Mouse (Mus musculus) neural tube, embryonic 11.5 days (tissue): ENCODE measurements around the gene Tradd. TPM values are rescaled to one million over a fixed set of nuclear protein-coding genes. Genes with fewer than 3 reads are reported as not detected.
"Not testable (repeated sequence)": the region's sequence is repeated elsewhere in the genome, so short reads cannot be mapped to it uniquely, and the experiment has no call there.

ENCODE experiments used
- ATAC-seq: fragments of 200-750 bp; cut with Nextera tagmentation; 2 replicates; pipeline ENCODE4 v1.8.0; 2017; ENCODE audit warnings: moderate number of reproducible peaks, mild to moderate bottlenecking, moderate TSS enrichment, moderate library complexity; ENCODE audit not compliant: insufficient read depth, low FRiP score, low TSS enrichment
- DNase-seq: peaks from one replicate; pipeline ENCODE4 v3.0.0-alpha.2; 2015; ENCODE audit warnings: low spot score
- H3K27ac ChIP-seq: fragments of 300-500 bp; sonication (generic); 2 replicates; pipeline ENCODE4 v1.5.1; 2014; ENCODE audit warnings: low read depth, mild to moderate bottlenecking, low read length
- H3K27me3 ChIP-seq: fragments of 300-500 bp; sonication (generic); 2 replicates; pipeline ENCODE4 v1.6.1; 2014; ENCODE audit warnings: mild to moderate bottlenecking, low read length, mixed read lengths; ENCODE audit not compliant: control insufficient read depth, insufficient read depth
- H3K36me3 ChIP-seq: fragments of 300-500 bp; sonication (generic); 2 replicates; pipeline ENCODE4 v1.6.1; 2014; ENCODE audit warnings: mild to moderate bottlenecking, low read length, moderate library complexity, mixed read lengths; ENCODE audit not compliant: control insufficient read depth, insufficient read depth
- H3K4me1 ChIP-seq: fragments of 300-500 bp; sonication (generic); 2 replicates; pipeline ENCODE4 v1.6.1; 2014; ENCODE audit warnings: low read length, mixed read lengths; ENCODE audit not compliant: control insufficient read depth, insufficient read depth
- H3K4me2 ChIP-seq: fragments of 300-500 bp; sonication (generic); 2 replicates; pipeline ENCODE4 v1.6.1; 2014; ENCODE audit warnings: low read depth, mild to moderate bottlenecking, moderate library complexity
- H3K4me3 ChIP-seq: fragments of 300-500 bp; sonication (generic); 2 replicates; pipeline ENCODE4 v1.5.1; 2014; ENCODE audit warnings: low read depth, low read length
- H3K9ac ChIP-seq: fragments of 300-500 bp; sonication (generic); 2 replicates; pipeline ENCODE4 v1.6.1; 2014; ENCODE audit warnings: mild to moderate bottlenecking, low read length
- H3K9me3 ChIP-seq: fragments of 300-500 bp; sonication (generic); 2 replicates; pipeline ENCODE4 v1.6.1; 2016; ENCODE audit warnings: low read length; ENCODE audit not compliant: control insufficient read depth
- WGBS: fragments of 180-500 bp; shearing (Covaris S2); extraction: QIAGEN DNeasy Blood & Tissue Kit; methylation state at CpG from one replicate; pipeline ENCODE4 v1.1.7; 2014; 5-methylcytosine and 5-hydroxymethylcytosine counted together
- polyA plus RNA-seq: library from polyadenylated mRNA; unstranded; fragments of >200 nt; fragmentation: Nextera tagmentation; extraction: Ambion mirVana; gene quantifications from 2 replicates; pipeline ENCODE4 v1.2.1, GENCODE M21; 2014

The Tradd gene
- polyA plus RNA-seq, 1 experiment from 2014 or later = 14.9 TPM

DNA sequence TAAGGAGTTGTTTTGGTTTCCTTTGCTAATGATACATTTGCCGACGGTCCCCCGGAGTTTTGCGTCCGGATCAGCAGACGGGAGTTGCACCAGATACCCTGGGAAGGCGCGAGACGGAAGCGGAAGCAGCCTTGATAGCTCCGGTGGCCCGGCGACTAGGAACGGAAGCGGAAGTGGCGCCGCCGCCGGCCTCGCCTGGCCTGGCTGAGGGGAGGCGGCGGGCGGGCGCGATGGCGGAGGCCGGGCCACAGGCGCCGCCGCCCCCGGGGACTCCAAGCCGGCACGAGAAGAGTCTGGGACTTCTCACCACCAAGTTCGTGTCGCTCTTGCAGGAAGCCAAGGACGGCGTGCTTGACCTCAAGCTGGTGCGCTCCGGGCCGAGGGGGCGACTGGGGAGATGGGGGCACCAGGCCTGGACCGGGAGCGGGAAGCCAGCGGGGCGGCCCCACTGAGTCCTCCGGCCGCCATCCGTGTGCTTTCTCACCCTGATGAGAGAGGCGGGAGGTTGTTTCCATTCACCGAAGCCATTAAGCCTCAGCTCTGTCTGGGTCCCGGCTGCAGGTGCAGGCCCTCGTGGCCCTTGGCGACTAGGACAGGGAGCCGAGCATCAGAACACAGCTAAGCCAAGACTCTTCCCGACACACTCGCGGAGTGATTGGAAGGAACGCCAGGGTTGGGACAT lies 33.2 kb upstream of the Tradd start, which contains the start of gene E2f4:
TSS of gene E2f4 (plus strand) at position 153 of the 682 bp plus-strand sequence.
- 0 out of 2 replicates have a peak within 1 kb of the TSS, but pooled peaks have one; percentile 21 for H3K27ac ChIP-seq
- under 1% methylated on average over 58 of the region's 58 CpGs for WGBS
- H3K36me3 ChIP-seq = peaks cover 9% of the 10 kb centered on the region

DNA sequence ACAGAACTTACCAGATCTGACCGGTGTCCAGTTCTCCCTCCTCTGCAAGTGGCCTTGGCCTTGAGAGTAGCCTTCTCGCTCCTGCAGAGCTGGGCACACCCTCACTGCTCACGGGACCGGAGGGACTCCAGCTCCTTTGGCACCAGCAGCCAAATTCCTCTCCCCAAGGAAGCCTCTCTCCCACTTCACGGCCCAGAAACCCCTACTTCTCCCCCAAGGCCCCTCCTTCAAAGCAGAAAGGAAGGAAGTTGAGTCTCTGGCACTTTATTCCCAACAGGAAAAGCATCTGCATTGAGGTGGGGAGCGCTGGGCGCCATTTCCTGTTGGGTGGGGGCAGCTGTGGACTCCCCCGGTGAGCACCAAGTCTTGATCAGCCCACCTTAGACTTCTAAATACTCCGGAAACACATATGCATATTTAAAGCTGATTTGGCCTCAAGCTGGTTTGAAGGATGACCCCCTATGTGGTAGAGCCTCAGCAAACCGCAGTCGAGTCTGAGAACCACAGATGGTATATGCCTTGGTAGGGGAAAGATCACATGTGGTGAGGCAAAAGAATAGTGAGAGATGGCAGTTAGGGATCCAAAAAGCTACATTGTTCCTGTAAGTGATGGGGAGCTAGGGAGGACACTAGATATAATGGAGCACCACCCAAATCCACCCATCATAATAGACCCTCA lies 31.6 kb upstream of the Tradd start, which contains the start of gene Exoc3l:
TSS of gene Exoc3l (minus strand) at position 207 of the 679 bp plus-strand sequence.
- Histone ChIP-seq H3K4me3 (peak within 1 kb of the TSS; percentile 97; the same call in 1 of the 2 replicates), H3K27ac (no peak within 1 kb of the TSS), H3K36me3 (peaks cover 6% of the 10 kb centered on the region), H3K27me3 (no peaks in the 10 kb centered on the region), H3K9me3 (no peaks in the 10 kb centered on the region), H3K9ac (no peak within 1 kb of the TSS), H3K4me2 (peak within 1 kb of the TSS; percentile 97; the same call in 1 of the 2 replicates), H3K4me1 (peaks cover 9% of the 10 kb centered on the region)
- WGBS = 60% methylated on average over 11 of the region's 11 CpGs
- ATAC-seq = no peak
- DNase-seq = no peak

More for the DNA sequence above, 33.2 kb upstream of the Tradd start, which contains the start of gene E2f4:
- Histone ChIP-seq H3K4me3 (peak within 1 kb of the TSS; percentile 97), H3K9me3 (no peaks in the 10 kb centered on the region), H3K4me2 (peak within 1 kb of the TSS; percentile 97), H3K9ac (peak within 1 kb of the TSS; percentile 88), H3K4me1 (peaks cover 9% of the 10 kb centered on the region), H3K27me3 (no peaks in the 10 kb centered on the region)
- DNase-seq (peak; percentile 92), ATAC-seq (peak; percentile 86)

DNA sequence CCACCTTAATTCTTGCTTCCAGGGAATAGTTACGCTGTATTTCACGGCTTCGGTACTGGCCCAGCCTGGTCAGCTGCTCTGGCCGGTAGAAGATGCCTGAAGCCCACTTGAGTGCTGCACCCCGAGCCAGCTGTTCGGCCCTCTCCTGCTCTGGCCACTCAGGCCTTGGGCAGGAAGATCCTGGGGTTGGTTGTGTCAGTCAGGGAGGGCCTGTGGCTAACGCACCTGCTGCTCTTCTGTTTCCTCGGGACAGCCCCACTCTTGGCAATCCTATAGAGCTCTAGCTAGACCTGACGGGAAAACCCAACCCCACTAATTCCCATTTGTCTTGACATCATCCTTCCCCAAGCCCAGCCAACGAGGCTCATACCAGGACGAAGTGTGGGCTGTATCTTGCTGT lies 30.8 kb upstream of the Tradd start:
- Histone ChIP-seq H3K4me1 (peaks cover 12% of the 10 kb centered on the region), H3K36me3 (peaks cover 2% of the 10 kb centered on the region; the same call in 1 of the 2 replicates), H3K27ac (no peak overlapping the region), H3K9ac (no peak overlapping the region), H3K4me3 (no peak overlapping the region), H3K9me3 (no peaks in the 10 kb centered on the region), H3K4me2 (no peak overlapping the region), H3K27me3 (peaks cover 7% of the 10 kb centered on the region)
- DNase-seq = no peak
- WGBS = 75% methylated on average over 11 of the region's 11 CpGs
- no peak for ATAC-seq

DNA sequence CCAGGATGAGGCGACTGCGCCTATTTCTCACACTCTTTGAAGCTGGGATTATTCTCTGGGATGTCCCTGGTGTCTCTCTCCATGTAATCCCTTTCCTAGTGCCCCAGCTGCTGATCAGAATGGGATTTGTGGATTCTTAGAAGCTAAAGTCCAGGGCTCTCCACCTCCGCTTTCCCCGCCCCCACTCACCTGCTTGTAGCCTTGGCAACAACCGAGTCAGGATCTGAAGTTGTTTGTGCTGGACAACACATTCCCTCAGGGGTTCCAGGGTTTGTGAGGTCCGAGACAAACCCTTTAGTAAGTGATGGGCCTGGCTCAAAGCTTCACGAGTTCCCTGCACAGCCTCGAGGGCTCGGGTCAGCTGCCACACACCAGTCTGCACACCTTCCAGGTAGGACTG lies 30.4 kb upstream of the Tradd start:
- Histone ChIP-seq H3K27me3 (peaks cover 11% of the 10 kb centered on the region), H3K4me2 (no peak overlapping the region), H3K27ac (no peak overlapping the region), H3K4me1 (peaks cover 15% of the 10 kb centered on the region), H3K9ac (no peak overlapping the region), H3K36me3 (no peaks in the 10 kb centered on the region), H3K9me3 (no peaks in the 10 kb centered on the region), H3K4me3 (no peak overlapping the region)
- 70% methylated on average over 9 of the region's 9 CpGs for WGBS
- no peak for ATAC-seq
- no peak for DNase-seq

DNA sequence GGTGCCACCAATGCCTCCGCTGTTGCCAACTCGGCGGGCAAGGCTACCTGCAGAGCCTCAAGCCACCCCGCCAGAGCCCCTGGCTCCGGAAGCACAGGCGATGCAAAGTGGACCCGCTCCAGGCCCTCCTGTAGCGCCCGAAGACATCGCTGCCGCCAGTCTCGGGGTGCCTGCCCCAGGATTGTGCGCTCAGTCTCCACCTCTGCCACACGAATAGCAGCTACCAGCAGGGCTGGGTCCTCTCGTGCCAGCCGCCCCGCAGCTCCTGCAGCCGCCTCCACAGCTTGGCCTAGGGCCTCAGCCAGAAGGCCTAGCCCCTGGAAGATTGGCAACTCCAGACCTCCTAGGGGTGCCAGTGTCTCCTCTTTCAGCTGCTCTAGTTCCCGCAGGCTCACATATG lies 29.0 kb upstream of the Tradd start:
- Histone ChIP-seq H3K27me3 (peaks cover 11% of the 10 kb centered on the region), H3K36me3 (no peaks in the 10 kb centered on the region), H3K4me2 (no peak overlapping the region), H3K4me1 (peaks cover 11% of the 10 kb centered on the region), H3K9ac (no peak overlapping the region), H3K27ac (no peak overlapping the region), H3K4me3 (no peak overlapping the region), H3K9me3 (no peaks in the 10 kb centered on the region)
- WGBS = 67% methylated on average over 19 of the region's 19 CpGs
- DNase-seq (no peak), ATAC-seq (no peak)

DNA sequence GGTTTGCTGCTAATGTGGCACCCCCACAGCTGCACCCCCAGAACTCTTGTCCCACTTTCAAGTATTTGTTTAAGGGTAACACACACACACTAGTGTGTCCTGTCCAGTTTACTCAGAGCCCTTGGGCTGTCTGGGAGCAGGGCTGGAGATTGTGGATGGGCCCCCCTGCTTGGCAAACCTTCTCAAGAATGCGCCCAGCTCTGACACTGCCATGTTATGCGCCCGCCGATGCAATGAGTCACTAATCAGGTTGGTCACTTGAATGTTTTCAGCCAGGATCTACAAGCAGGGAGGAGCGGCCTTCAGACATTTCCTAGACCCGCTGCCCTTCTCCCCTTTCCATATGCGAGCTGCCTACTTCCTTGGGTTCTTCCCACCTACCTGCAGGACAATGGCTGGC lies 28.1 kb upstream of the Tradd start:
- ATAC-seq (no peak), DNase-seq (no peak)
- WGBS = 74% methylated on average over 7 of the region's 7 CpGs
- H3K36me3 ChIP-seq = no peaks in the 10 kb centered on the region
- no peak overlapping the region for H3K27ac ChIP-seq
- no peak overlapping the region for H3K4me3 ChIP-seq
- no peaks in the 10 kb centered on the region for H3K9me3 ChIP-seq
- no peak overlapping the region for H3K9ac ChIP-seq
- H3K4me2 ChIP-seq = no peak overlapping the region
- H3K27me3 ChIP-seq = peaks cover 11% of the 10 kb centered on the region
- 0 out of 2 replicates have a peak, but pooled peaks cover 10% of the 10 kb centered on the region for H3K4me1 ChIP-seq

DNA sequence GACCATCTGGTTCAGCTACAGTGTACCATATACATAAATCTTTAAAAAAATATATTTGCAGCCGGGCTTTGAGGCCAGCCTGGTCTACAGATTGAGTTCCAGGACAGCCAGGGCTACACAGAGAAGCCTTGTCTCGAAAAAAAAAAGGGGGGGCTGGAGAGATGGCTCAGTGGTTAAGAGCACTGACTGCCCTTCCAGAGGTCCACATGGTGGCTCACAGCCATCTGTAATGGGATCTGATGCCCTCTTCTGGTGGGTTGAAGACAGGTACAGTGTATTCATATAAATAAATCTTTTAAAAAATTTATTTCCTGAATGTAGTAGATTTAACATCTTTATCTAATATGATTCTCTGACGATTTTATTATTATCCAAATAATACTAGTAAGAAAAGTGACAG lies 27.4 kb upstream of the Tradd start:
- not testable (repeated sequence) for H3K9me3 ChIP-seq, DNase-seq, H3K27ac ChIP-seq, H3K36me3 ChIP-seq, ATAC-seq, H3K4me3 ChIP-seq, H3K4me2 ChIP-seq, H3K9ac ChIP-seq
- 73% methylated on average over 3 of the region's 3 CpGs for WGBS
- 0 out of 2 replicates have a peak, but pooled peaks cover 10% of the 10 kb centered on the region for H3K4me1 ChIP-seq
- peaks cover 11% of the 10 kb centered on the region for H3K27me3 ChIP-seq

DNA sequence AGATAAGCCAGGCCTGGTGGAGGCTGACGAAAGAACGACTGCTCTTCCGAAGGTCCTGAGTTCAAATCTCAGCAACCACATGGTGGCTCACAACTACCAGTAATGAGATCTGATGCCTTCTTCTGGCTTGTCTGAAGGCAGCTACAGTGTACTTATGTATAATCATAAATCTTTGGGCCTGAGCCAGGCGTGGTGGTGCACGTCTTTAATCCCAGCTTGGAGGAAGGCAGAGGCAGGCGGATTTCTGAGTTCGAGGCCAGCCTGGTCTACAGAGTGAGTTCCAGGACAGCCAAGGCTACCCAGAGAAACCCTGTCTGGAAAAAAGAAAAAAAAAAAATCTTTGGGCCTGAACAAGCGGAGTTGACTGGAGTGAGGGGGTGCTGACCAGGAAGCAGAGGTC lies 27.0 kb upstream of the Tradd start:
- Histone ChIP-seq H3K4me1 (0 out of 2 replicates have a peak, but pooled peaks cover 10% of the 10 kb centered on the region), H3K27me3 (peaks cover 11% of the 10 kb centered on the region)
- not testable (repeated sequence) for H3K36me3 ChIP-seq, H3K4me2 ChIP-seq, ATAC-seq, H3K9ac ChIP-seq, H3K27ac ChIP-seq, DNase-seq, H3K4me3 ChIP-seq, H3K9me3 ChIP-seq
- 89% methylated on average over 8 of the region's 8 CpGs for whole genome bisulfite sequencing
